Mouse (Mus musculus) heart, embryonic 14.5 days (tissue): ENCODE results near the gene Slc9a8. TPM values are rescaled to one million over a fixed set of nuclear protein-coding genes. Genes with fewer than 3 reads are reported as not detected.
"Not testable (repeated sequence)": the region's sequence is repeated elsewhere in the genome, so short reads cannot be mapped to it uniquely, and the experiment has no call there.

Source experiments
- ATAC-seq: fragments of 200-750 bp; cut with Nextera tagmentation; 2 replicates; pipeline ENCODE4 v1.8.0; 2017; ENCODE audit warnings: low read depth, moderate TSS enrichment; ENCODE audit not compliant: insufficient number of reproducible peaks, insufficient read depth, low FRiP score
- H3K27ac ChIP-seq, 2 experiments: fragments of 200-500 bp in 1 of 2; fragments of 300-500 bp in 1 of 2; sonication (generic) in 1 of 2; replicated peaks in 1 of 2; 2 replicates each; pipeline ENCODE4 v1.5.1; 2012 to 2014; ENCODE audit warnings: low read depth in 2 of 2, low read length in 2 of 2, control low read depth in 1 of 2, mild to moderate bottlenecking in 1 of 2, mixed read lengths in 1 of 2; ENCODE audit not compliant: control insufficient read depth in 1 of 2, insufficient read depth in 1 of 2
- H3K27me3 ChIP-seq: fragments of 300-500 bp; sonication (generic); 2 replicates; pipeline ENCODE4 v1.6.1; 2014; ENCODE audit warnings: mild to moderate bottlenecking, low read length, control low read depth; ENCODE audit not compliant: control insufficient read depth, insufficient read depth
- H3K36me3 ChIP-seq: fragments of 300-500 bp; sonication (generic); 2 replicates; pipeline ENCODE4 v1.6.1; 2014; ENCODE audit warnings: mild to moderate bottlenecking, control low read depth, low read length, mixed read lengths; ENCODE audit not compliant: control insufficient read depth, insufficient read depth
- H3K4me1 ChIP-seq, 2 experiments: fragments of 200-500 bp in 1 of 2; fragments of 300-500 bp in 1 of 2; sonication (generic) in 1 of 2; 2 replicates each; pipeline ENCODE4 v1.6.1; 2012 to 2014; ENCODE audit warnings: low read length in 2 of 2, control low read depth in 1 of 2, mixed read lengths in 1 of 2; ENCODE audit not compliant: control insufficient read depth in 2 of 2, insufficient read depth in 2 of 2
- H3K4me2 ChIP-seq: fragments of 300-500 bp; sonication (generic); 2 replicates; pipeline ENCODE4 v1.6.1; 2014; ENCODE audit warnings: mild to moderate bottlenecking, low read length
- H3K4me3 ChIP-seq, 2 experiments: fragments of 200-500 bp in 1 of 2; fragments of 300-500 bp in 1 of 2; sonication (generic) in 1 of 2; 2 replicates each; pipeline ENCODE4 v1.5.1; 2012 to 2014; ENCODE audit warnings: low read length in 2 of 2, mild to moderate bottlenecking in 2 of 2, control low read depth in 1 of 2, low read depth in 1 of 2, moderate library complexity in 1 of 2; ENCODE audit not compliant: control insufficient read depth in 1 of 2, insufficient read depth in 1 of 2
- H3K9ac ChIP-seq: fragments of 300-500 bp; sonication (generic); 2 replicates; pipeline ENCODE4 v1.6.1; 2014; ENCODE audit warnings: mild to moderate bottlenecking, low read length
- H3K9me3 ChIP-seq: fragments of 300-500 bp; sonication (generic); 2 replicates; pipeline ENCODE4 v1.6.1; 2016; ENCODE audit warnings: low read length, control low read depth; ENCODE audit not compliant: control insufficient read depth
- WGBS: fragments of 180-500 bp; shearing (Covaris S2); extraction: QIAGEN DNeasy Blood & Tissue Kit; methylation state at CpG from one replicate; pipeline ENCODE4 v1.1.7; 2014; 5-methylcytosine and 5-hydroxymethylcytosine counted together
- polyA plus RNA-seq: library from polyadenylated mRNA; unstranded; fragments of >200 nt; fragmentation: Nextera tagmentation; extraction: Ambion mirVana; gene quantifications from 2 replicates; pipeline ENCODE4 v1.2.1, GENCODE M21; 2014

Gene Slc9a8
- polyA plus RNA-seq, 1 experiment from 2014 or later = 19.3 TPM

DNA sequence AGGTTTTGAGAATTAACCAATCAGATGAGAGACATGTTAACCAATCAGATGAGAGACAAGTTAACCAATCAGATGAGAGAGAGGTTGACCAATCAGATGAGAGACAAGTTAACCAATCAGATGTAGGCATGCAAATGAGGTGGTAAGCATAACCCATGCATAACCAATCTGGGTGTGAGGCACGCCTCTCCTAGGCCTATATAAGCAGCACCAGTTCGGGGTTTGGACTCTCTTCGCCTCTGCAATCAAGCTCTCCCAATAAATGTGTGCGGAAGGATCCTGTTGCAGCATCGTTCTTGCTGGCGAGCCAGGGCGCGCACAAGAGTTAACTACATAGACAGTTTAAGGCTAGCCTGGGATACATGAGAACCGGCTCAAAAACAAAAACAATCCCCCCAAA, 25.1 kb upstream of the Slc9a8 start:
- H3K4me2 ChIP-seq, H3K27me3 ChIP-seq, H3K27ac ChIP-seq, H3K9me3 ChIP-seq, H3K36me3 ChIP-seq, H3K4me1 ChIP-seq, H3K4me3 ChIP-seq, H3K9ac ChIP-seq, ATAC-seq: not testable (repeated sequence)
- 96% methylated on average over 9 of the region's 9 CpGs for WGBS

GRCm38 (mm10) chr2:167399012-167399411, 22.5 kb upstream of the Slc9a8 start:
- 51% methylated on average over 4 of the region's 4 CpGs for WGBS
- no peaks in the 10 kb centered on the region for H3K36me3 ChIP-seq
- no peak for ATAC-seq
- no peaks in the 10 kb centered on the region for H3K9me3 ChIP-seq
- H3K9ac ChIP-seq = no peak overlapping the region
- H3K4me3 ChIP-seq = no peak overlapping the region
- no peak overlapping the region for H3K27ac ChIP-seq
- H3K4me1 ChIP-seq = no peaks in the 10 kb centered on the region
- no peaks in the 10 kb centered on the region for H3K27me3 ChIP-seq
- H3K4me2 ChIP-seq = no peak overlapping the region

DNA sequence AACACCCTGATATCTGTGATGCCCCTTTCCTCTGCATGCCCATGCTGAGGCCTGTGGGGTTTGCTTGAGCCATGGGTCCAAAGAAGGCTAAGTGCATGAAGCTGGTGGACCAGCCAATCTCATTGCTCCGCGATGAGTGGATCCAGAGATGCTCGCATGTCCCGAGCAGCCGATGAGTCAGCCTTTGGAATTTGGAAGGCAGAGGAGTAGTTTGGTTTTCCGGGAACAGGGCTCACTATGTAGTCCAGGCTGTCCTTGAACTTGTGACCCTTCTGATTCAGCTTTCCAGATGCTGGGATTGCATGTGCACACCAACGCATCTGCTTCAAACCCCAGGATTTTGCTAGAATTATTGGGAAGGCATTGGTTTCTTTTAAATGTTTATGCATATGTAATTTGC, 21.9 kb upstream of the Slc9a8 start:
- Histone ChIP-seq H3K9ac (no peak overlapping the region), H3K27ac (no peak overlapping the region), H3K9me3 (no peaks in the 10 kb centered on the region), H3K4me3 (no peak overlapping the region), H3K36me3 (no peaks in the 10 kb centered on the region), H3K4me2 (no peak overlapping the region), H3K27me3 (no peaks in the 10 kb centered on the region), H3K4me1 (no peaks in the 10 kb centered on the region)
- 43% methylated on average over 7 of the region's 7 CpGs for WGBS
- ATAC-seq = no peak

DNA sequence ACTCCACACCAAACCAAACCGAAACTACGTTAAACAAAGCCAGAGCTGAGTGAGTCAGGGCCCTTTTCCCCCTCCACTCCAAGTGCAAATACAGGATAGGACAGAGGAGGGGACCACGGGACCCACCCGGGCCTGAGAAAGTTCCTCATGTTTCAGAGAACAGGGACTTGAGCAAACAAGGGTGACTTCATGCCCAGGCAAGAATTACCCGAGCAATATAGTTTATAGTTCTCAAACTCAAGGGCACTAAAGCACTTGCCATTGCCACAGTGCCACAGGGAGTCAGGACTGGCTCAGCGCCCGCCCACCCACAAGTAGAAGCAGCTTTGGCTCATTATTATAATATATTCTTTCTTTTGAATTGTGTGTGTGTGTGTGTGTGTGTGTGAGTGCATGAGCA, 18.4 kb upstream of the Slc9a8 start:
- 74% methylated on average over 7 of the region's 7 CpGs for WGBS
- H3K36me3 ChIP-seq = no peaks in the 10 kb centered on the region
- H3K4me2 ChIP-seq = no peak overlapping the region
- H3K4me3 ChIP-seq = no peak overlapping the region
- no peaks in the 10 kb centered on the region for H3K27me3 ChIP-seq
- no peak for ATAC-seq
- H3K9me3 ChIP-seq = no peaks in the 10 kb centered on the region
- H3K4me1 ChIP-seq = no peaks in the 10 kb centered on the region
- H3K27ac ChIP-seq = no peak overlapping the region
- no peak overlapping the region for H3K9ac ChIP-seq

DNA sequence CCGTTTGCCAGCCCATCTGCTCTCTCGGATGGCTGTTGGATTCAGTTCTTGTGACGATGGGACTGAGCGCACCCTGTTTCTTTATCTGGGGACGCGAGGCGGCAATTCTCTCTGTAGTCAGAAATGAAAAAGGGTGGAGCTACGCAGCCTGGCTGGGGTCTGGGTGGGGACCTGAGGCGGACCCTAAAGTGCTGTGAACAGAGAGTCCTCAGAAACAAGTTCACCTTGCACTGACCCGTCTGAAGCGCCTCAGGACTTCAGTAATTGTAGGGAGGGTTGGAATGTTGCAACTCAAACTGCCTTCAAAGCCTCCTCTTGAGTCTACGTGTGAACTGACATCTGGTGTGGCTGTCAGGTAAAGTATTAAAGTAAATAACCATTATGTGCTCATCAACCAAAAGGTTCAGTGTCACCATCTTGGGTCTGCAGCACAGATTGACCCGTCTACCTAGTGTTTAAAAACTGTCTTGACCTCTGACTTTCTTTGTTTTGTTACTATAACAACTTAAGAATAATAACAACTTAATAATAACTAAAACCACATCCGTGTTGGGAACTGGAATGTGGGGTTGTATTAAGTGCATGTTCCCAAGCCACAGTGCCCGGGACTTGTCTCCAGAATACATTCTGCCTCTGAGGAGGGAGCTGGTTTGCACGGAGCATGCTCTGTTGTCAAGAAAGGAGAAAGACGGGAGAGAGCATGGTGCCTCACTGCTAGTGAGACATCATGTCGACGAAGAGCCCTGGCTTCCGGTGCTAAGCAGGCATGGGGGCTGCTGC, 16.2 kb upstream of the Slc9a8 start:
- no peaks in the 10 kb centered on the region for H3K9me3 ChIP-seq
- no peak overlapping the region for H3K9ac ChIP-seq
- H3K36me3 ChIP-seq = no peaks in the 10 kb centered on the region
- 74% methylated on average over 20 of the region's 20 CpGs for WGBS
- no peak overlapping the region for H3K27ac ChIP-seq
- no peaks in the 10 kb centered on the region for H3K4me1 ChIP-seq
- no peak for ATAC-seq
- H3K27me3 ChIP-seq = no peaks in the 10 kb centered on the region
- no peak overlapping the region for H3K4me3 ChIP-seq
- H3K4me2 ChIP-seq = no peak overlapping the region

- no peaks in the 10 kb centered on the region for H3K27me3 ChIP-seq
- H3K9me3 ChIP-seq = no peaks in the 10 kb centered on the region
- H3K4me3 ChIP-seq = no peak overlapping the region
- no peaks in the 10 kb centered on the region for H3K4me1 ChIP-seq
- ATAC-seq = no peak
- WGBS = 92% methylated on average over 16 of the region's 16 CpGs
- H3K36me3 ChIP-seq = no peaks in the 10 kb centered on the region
- no peak overlapping the region for H3K27ac ChIP-seq
- H3K9ac ChIP-seq = no peak overlapping the region
- H3K4me2 ChIP-seq = no peak overlapping the region
Measured at GRCm38 (mm10) chr2:167407296-167407929, 14.1 kb upstream of the Slc9a8 start.

DNA sequence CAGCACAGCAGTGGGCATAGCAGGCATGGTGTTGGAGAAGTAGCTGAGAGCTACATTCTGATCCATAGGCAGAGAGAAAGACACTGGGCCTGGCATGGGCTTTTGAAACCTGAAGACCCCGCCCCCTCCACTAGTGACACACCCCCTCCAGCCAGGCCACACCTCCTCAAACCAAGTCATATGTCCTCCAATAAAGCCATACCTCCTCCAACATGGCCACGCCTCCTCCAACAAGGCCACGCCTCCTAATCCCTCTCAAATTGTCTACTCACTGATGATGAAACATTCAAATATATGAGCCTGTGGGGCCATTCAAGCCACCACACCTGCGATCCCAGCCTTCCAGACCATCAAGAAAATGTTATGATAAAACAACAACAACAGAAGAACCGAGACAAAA, 7.1 kb upstream of the Slc9a8 start:
- no peak for ATAC-seq
- Histone ChIP-seq H3K4me1 (peaks cover 0 to 3% of the 10 kb centered on the region in 2 experiments; a peak in 2 of 4 replicates), H3K27me3 (no peaks in the 10 kb centered on the region), H3K27ac (no peak overlapping the region), H3K36me3 (no peaks in the 10 kb centered on the region), H3K4me2 (no peak overlapping the region), H3K9ac (no peak overlapping the region), H3K4me3 (no peak overlapping the region), H3K9me3 (no peaks in the 10 kb centered on the region; the same call in 1 of the 2 replicates)
- WGBS = 88% methylated on average over 5 of the region's 5 CpGs
